Mouse (Mus musculus): Measurements from ENCODE around the gene Cks1b. TPM values are rescaled to one million over a fixed set of nuclear protein-coding genes. Genes with fewer than 3 reads are reported as not detected.
A peak's percentile ranks its signal among the peaks of the same experiment; 100 is the strongest.

Gene Cks1b
- polyA plus RNA-seq, 1 experiment from 2014 or later: 589 TPM

- no peak for DNase-seq (ENCODE audit: low spot score)
- H3K36me3 ChIP-seq: peaks cover 39% of the 10 kb centered on the region
- H3K9me3 ChIP-seq: no peaks in the 10 kb centered on the region
- 3% methylated on average over 21 of the region's 22 CpGs for WGBS
- peak overlapping the region; percentile 87 for H3K27ac ChIP-seq
- H3K4me1 ChIP-seq: peaks cover 55% of the 10 kb centered on the region
- H3K4me3 ChIP-seq: peak overlapping the region; percentile 64
- no peaks in the 10 kb centered on the region for H3K27me3 ChIP-seq (ENCODE audit: insufficient read depth, poor library complexity, severe bottlenecking)
These were observed 3.8 kb upstream of the Cks1b start for GRCm38 (mm10) chr3:89421810-89422473.

GRCm38 (mm10) chr3:89421002-89421774, 3.0 kb upstream of the Cks1b start:
- H3K27me3 ChIP-seq (ENCODE audit: insufficient read depth, poor library complexity, severe bottlenecking): no peaks in the 10 kb centered on the region
- peak overlapping the region; percentile 64 for H3K4me3 ChIP-seq
- H3K4me1 ChIP-seq: peaks cover 61% of the 10 kb centered on the region
- peak overlapping the region; percentile 87 for H3K27ac ChIP-seq
- 2% methylated on average over 11 of the region's 11 CpGs for WGBS
- H3K36me3 ChIP-seq: peaks cover 35% of the 10 kb centered on the region
- peak; percentile 95 for DNase-seq (ENCODE audit: low spot score)
- H3K9me3 ChIP-seq: no peaks in the 10 kb centered on the region

- Histone ChIP-seq H3K27ac (peak overlapping the region; percentile 87), H3K36me3 (peaks cover 37% of the 10 kb centered on the region), H3K27me3 (ENCODE audit: insufficient read depth, poor library complexity, severe bottlenecking) (no peaks in the 10 kb centered on the region), H3K4me3 (peak overlapping the region; percentile 64), H3K9me3 (no peaks in the 10 kb centered on the region), H3K4me1 (peaks cover 61% of the 10 kb centered on the region)
- DNase-seq (ENCODE audit: low spot score): no peak
- 50% methylated on average over 2 of the region's 2 CpGs for WGBS
These were observed 2.2 kb upstream of the Cks1b start for GRCm38 (mm10) chr3:89420421-89420820.

GRCm38 (mm10) chr3:89419981-89420380, 1.8 kb upstream of the Cks1b start:
- Histone ChIP-seq H3K9me3 (no peaks in the 10 kb centered on the region), H3K4me3 (peak overlapping the region; percentile 67), H3K36me3 (peaks cover 37% of the 10 kb centered on the region), H3K27ac (peak overlapping the region; percentile 92), H3K27me3 (ENCODE audit: insufficient read depth, poor library complexity, severe bottlenecking) (no peaks in the 10 kb centered on the region), H3K4me1 (peaks cover 61% of the 10 kb centered on the region)
- no peak for DNase-seq (ENCODE audit: low spot score)
- 11% methylated on average over 3 of the region's 3 CpGs for WGBS

GRCm38 (mm10) chr3:89419571-89419970, 1.4 kb upstream of the Cks1b start:
- under 1% methylated on average over 9 of the region's 9 CpGs for WGBS
- Histone ChIP-seq H3K27me3 (ENCODE audit: insufficient read depth, poor library complexity, severe bottlenecking) (no peaks in the 10 kb centered on the region), H3K9me3 (no peaks in the 10 kb centered on the region), H3K36me3 (peaks cover 37% of the 10 kb centered on the region), H3K27ac (peak overlapping the region; percentile 92), H3K4me1 (peaks cover 57% of the 10 kb centered on the region), H3K4me3 (peak overlapping the region; percentile 67)
- peak; percentile 85 for DNase-seq (ENCODE audit: low spot score)

GRCm38 (mm10) chr3:89418861-89419250, 673 bp upstream of the Cks1b start:
- no peaks in the 10 kb centered on the region for H3K27me3 ChIP-seq (ENCODE audit: insufficient read depth, poor library complexity, severe bottlenecking)
- H3K27ac ChIP-seq: peak overlapping the region; percentile 92
- peak; percentile 92 for DNase-seq (ENCODE audit: low spot score)
- H3K4me3 ChIP-seq: peak overlapping the region; percentile 67
- peaks cover 50% of the 10 kb centered on the region for H3K4me1 ChIP-seq
- H3K9me3 ChIP-seq: no peaks in the 10 kb centered on the region
- peaks cover 37% of the 10 kb centered on the region for H3K36me3 ChIP-seq
- under 1% methylated on average over 16 of the region's 16 CpGs for WGBS

- WGBS: under 1% methylated on average over 20 of the region's 20 CpGs
- H3K4me3 ChIP-seq: peak overlapping the region; percentile 67
- H3K4me1 ChIP-seq: peaks cover 40% of the 10 kb centered on the region
- peak overlapping the region; percentile 92 for H3K27ac ChIP-seq
- DNase-seq (ENCODE audit: low spot score): no peak
- H3K27me3 ChIP-seq (ENCODE audit: insufficient read depth, poor library complexity, severe bottlenecking): no peaks in the 10 kb centered on the region
- no peaks in the 10 kb centered on the region for H3K9me3 ChIP-seq
- peaks cover 35% of the 10 kb centered on the region for H3K36me3 ChIP-seq
These were observed 378 bp downstream of the Cks1b start for GRCm38 (mm10) chr3:89417840-89418169.

GRCm38 (mm10) chr3:89417131-89417530, 1.1 kb downstream of the Cks1b start:
- WGBS: 36% methylated on average over 2 of the region's 2 CpGs
- no peaks in the 10 kb centered on the region for H3K9me3 ChIP-seq
- H3K36me3 ChIP-seq: peaks cover 36% of the 10 kb centered on the region
- H3K4me1 ChIP-seq: peaks cover 33% of the 10 kb centered on the region
- H3K4me3 ChIP-seq: peak overlapping the region; percentile 67
- no peaks in the 10 kb centered on the region for H3K27me3 ChIP-seq (ENCODE audit: insufficient read depth, poor library complexity, severe bottlenecking)
- peak overlapping the region; percentile 92 for H3K27ac ChIP-seq
- DNase-seq (ENCODE audit: low spot score): no peak

- Histone ChIP-seq H3K9me3 (no peaks in the 10 kb centered on the region), H3K4me1 (peaks cover 24% of the 10 kb centered on the region), H3K36me3 (peaks cover 36% of the 10 kb centered on the region), H3K4me3 (peak overlapping the region; percentile 67; the same call in 1 of the 2 replicates), H3K27me3 (ENCODE audit: insufficient read depth, poor library complexity, severe bottlenecking) (no peaks in the 10 kb centered on the region), H3K27ac (no peak overlapping the region)
- no peak for DNase-seq (ENCODE audit: low spot score)
- WGBS: 96% methylated on average over 8 of the region's 8 CpGs
These were observed 2.0 kb downstream of the Cks1b start for GRCm38 (mm10) chr3:89416158-89416557.

- Histone ChIP-seq H3K27ac (peak within 1 kb of the TSS; percentile 84), H3K36me3 (peaks cover 58% of the 10 kb centered on the region), H3K27me3 (ENCODE audit: insufficient read depth, poor library complexity, severe bottlenecking) (no peaks in the 10 kb centered on the region), H3K4me1 (peaks cover 12% of the 10 kb centered on the region), H3K4me3 (peak within 1 kb of the TSS; percentile 68), H3K9me3 (no peaks in the 10 kb centered on the region)
- 7% methylated on average over 28 of the region's 28 CpGs for WGBS
- peak; percentile 99 for DNase-seq (ENCODE audit: low spot score)
These were observed 6.4 kb downstream of the Cks1b start, which contains the start of gene Flad1 for GRCm38 (mm10) chr3:89411490-89412393. Gene Flad1 (minus strand): TSS chr3:89411870.

GRCm38 (mm10) chr3:89410864-89411263, 7.3 kb downstream of the Cks1b start:
- Histone ChIP-seq H3K4me3 (peak overlapping the region; percentile 68), H3K36me3 (peaks cover 54% of the 10 kb centered on the region), H3K4me1 (peaks cover 7% of the 10 kb centered on the region), H3K9me3 (no peaks in the 10 kb centered on the region), H3K27me3 (ENCODE audit: insufficient read depth, poor library complexity, severe bottlenecking) (no peaks in the 10 kb centered on the region), H3K27ac (peak overlapping the region; percentile 84)
- DNase-seq (ENCODE audit: low spot score): no peak
- 72% methylated on average over 10 of the region's 10 CpGs for WGBS

- Histone ChIP-seq H3K36me3 (peaks cover 51% of the 10 kb centered on the region), H3K4me1 (peaks cover 7% of the 10 kb centered on the region), H3K27me3 (ENCODE audit: insufficient read depth, poor library complexity, severe bottlenecking) (no peaks in the 10 kb centered on the region), H3K27ac (no peak overlapping the region), H3K4me3 (no peak overlapping the region), H3K9me3 (no peaks in the 10 kb centered on the region)
- 94% methylated on average over 3 of the region's 3 CpGs for WGBS
- no peak for DNase-seq (ENCODE audit: low spot score)
These were observed 8.5 kb downstream of the Cks1b start for GRCm38 (mm10) chr3:89409701-89410100.
